Mouse (Mus musculus) cerebellum, adult (tissue): ENCODE results near the gene Eif3m.

ENCODE experiments used
- ATAC-seq: cut with Nextera tagmentation; 2 replicates; pipeline ENCODE4 v1.9.2; 2017; ENCODE audit warnings: mild to moderate bottlenecking, moderate library complexity, mixed read lengths; ENCODE audit not compliant: insufficient number of reproducible peaks, low FRiP score, low TSS enrichment

The Eif3m gene

GRCm38 (mm10) chr2:105019457-105019856 lies 2.6 kb upstream of the Eif3m start:
- no peak for ATAC-seq

DNA sequence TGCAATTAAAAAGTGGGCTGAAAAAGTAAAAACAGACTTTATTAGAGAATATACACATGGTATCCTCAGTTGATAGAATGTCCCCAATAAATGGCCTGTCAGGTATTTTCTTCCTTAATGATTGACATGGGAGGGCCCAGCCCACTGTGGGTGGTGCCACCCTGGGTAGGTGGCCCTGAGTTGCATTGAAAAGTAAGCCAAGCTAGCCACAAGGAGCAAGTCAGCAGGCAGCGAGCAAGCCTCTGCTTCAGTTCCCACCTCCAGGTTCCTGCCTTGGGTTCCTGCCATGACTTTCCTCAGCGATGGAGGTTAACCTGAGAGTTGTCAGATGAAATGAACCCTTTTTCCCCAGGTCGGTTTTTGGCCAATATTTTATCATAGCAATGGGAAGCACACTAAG lies 922 bp upstream of the Eif3m start:
- ATAC-seq = no peak

- ATAC-seq = peak; percentile 5
Observed at GRCm38 (mm10) chr2:105016192-105016966, 501 bp downstream of the Eif3m start.

DNA sequence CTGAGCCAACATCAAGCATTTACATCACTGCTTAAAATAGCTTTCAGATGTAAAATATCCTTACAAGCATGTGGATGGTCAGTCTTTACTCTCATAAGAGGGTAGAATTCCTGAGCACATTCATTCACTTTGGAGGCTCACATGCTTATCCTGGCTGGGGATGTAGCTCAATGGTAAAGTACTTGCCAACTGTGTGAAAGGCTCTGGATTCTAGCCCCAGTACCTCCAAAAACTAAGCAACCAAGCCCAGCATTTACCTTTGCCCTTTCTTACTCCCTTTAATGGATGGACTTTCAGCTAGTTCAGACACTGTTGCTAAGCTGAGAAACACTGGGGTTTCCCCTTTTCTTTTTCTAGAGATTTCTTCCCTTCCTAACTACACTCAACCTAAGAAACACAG lies 9.6 kb downstream of the Eif3m start:
- no peak for ATAC-seq

DNA sequence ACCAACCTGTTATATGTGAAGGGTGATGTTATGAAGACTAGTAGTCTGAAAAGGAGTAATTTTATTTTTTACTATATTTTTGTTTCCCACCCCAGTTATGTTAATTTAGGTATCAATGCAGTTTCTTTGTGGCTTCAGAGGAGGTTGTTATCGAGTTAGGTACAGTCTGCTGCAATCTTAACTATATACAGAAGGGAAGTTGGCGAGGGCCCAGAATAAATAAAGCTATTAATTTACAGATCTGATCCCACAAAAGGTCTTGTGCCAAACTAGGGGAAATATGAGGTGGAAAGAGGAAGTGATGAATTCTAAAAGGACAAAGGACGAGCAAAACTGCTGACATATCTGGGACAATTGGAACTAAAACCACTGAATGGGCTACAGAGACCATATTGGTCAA lies 20.7 kb downstream of the Eif3m start:
- no peak for ATAC-seq

GRCm38 (mm10) chr2:104994436-104994835 lies 22.4 kb downstream of the Eif3m start:
- no peak for ATAC-seq

GRCm38 (mm10) chr2:104988974-104989373 lies 27.9 kb downstream of the Eif3m start:
- no peak for ATAC-seq

DNA sequence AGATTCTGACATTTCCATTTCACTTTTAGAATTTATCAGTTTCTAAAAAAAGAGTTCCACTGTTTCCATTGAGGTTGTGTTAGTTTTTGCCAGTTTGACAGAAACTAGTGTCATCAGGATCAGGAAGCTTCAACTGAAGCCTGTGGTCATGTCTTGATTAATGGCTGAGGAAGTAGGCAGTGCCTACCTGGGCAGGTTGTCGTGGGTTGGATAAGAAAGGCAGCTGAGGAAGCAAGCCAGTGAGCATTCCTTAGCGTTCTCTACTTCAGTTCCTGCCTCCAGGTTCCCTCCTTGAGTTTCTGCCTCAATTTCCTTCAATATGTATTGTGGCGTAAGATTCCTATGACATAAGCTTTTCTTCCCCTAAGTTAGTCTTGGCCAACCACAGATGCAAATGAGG lies 31.1 kb downstream of the Eif3m start:
- no peak for ATAC-seq

GRCm38 (mm10) chr2:104981712-104982111 lies 35.2 kb downstream of the Eif3m start:
- ATAC-seq = no peak

GRCm38 (mm10) chr2:104964492-104964891 lies 52.4 kb downstream of the Eif3m start:
- ATAC-seq = no peak
